Mouse (Mus musculus) Patski (cell line): ENCODE results near the gene Aasdh. TPM values are rescaled to one million over a fixed set of nuclear protein-coding genes. Genes with fewer than 3 reads are reported as not detected.

Experiments
- ATAC-seq: fragments of 100-300 bp; one replicate; pipeline ENCODE4 v1.8.0; 2021
- CTCF ChIA-PET: fragments of 350-600 bp; sonication (Branson Sonifier 250); formaldehyde crosslinking; loops from one replicate; lab custom pipeline; 2022; ENCODE audit warnings: inconsistent platforms; lab: Charles Lee
- POLR2A ChIA-PET: fragments of 350-600 bp; sonication (Branson Sonifier 250); formaldehyde crosslinking; loops from one replicate; lab custom pipeline; 2022; ENCODE audit warnings: antibody characterized with exemption, inconsistent platforms; lab: Charles Lee
- DNase-seq: peaks from one replicate; pipeline ENCODE4 v3.0.0-alpha.2; 2011; ENCODE audit warnings: low read depth, low spot score
- H3K27me3 ChIP-seq: fragments of 371-371 bp; one replicate; pipeline ENCODE4 v1.5.1; 2021
- CTCF ChIP-seq: fragments of 100-300 bp; IDR thresholded peaks from one replicate; pipeline ENCODE4 v1.5.1; 2021
- in situ Hi-C: fragments of 300-500 bp; cut with MboI; formaldehyde crosslinking; loops from 3 replicates; pipeline ENCODE4 v1.11.1; 2018; ENCODE audit warnings: low pct_unique_long_range_greater_than_20kb, mixed read lengths
- polyA plus RNA-seq: library from polyadenylated mRNA; unstranded; gene quantifications from one replicate; pipeline ENCODE4 v1.2.3, GENCODE M21; 2021

Aasdh gene
- polyA plus RNA-seq, 1 experiment from 2014 or later: 17.1 TPM

- no peak for TF ChIP-seq CTCF
- ATAC-seq: no peak
- H3K27me3 ChIP-seq: no peaks in the 10 kb centered on the region
- DNase-seq: no peak
- ChIA-PET POLR2A (no interaction called here), CTCF (interaction anchor here (0.7 to 3.2 kb wide), 5 partner anchors 13 to 39 kb away, joined by 3 to 13 read pairs (median 3); no protein-coding TSS in a partner anchor)
- in situ Hi-C loops: no loop called here
Measured at GRCm38 (mm10) chr5:76947142-76947541, 41.8 kb upstream of the Aasdh start.

DNA sequence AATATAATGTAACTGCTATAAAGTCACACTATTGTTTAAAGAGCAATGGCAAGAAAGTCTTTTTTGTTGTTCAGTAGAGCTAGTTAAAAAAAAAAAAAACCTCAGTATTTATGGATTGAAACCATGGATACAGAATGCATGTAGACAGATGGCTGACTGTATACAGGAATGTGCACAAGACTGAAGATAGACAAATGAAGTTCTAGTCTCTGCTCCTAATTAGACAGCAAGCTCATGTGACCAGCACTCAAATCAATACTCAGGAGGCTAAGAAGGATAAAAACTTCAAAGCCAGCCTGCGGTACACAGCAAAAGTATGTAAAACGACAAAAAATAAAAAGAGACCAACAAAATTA is 40.3 kb upstream of the Aasdh start:
- CTCF ChIA-PET: interaction anchor here (1.1 to 3.2 kb wide), 7 partner anchors 12 to 38 kb away, joined by 3 to 21 read pairs (median 3); no protein-coding TSS in a partner anchor
- DNase-seq (no peak), ATAC-seq (no peak)
- POLR2A ChIA-PET: interaction anchor here (1.6 kb wide), 1 partner anchor 15 kb away, joined by 5 read pairs; no protein-coding TSS in a partner anchor
- no peaks in the 10 kb centered on the region for H3K27me3 ChIP-seq
- TF ChIP-seq CTCF: no peak
- in situ Hi-C loops: no loop called here

GRCm38 (mm10) chr5:76944965-76945677 is 39.8 kb upstream of the Aasdh start:
- in situ Hi-C loops: no loop called here
- DNase-seq (no peak), ATAC-seq (no peak)
- no peaks in the 10 kb centered on the region for H3K27me3 ChIP-seq
- ChIA-PET CTCF (interaction anchor here (1.1 to 3.2 kb wide), 7 partner anchors 13 to 37 kb away, joined by 3 to 21 read pairs (median 3); no protein-coding TSS in a partner anchor), POLR2A (interaction anchor here (1.6 kb wide), 1 partner anchor 15 kb away, joined by 5 read pairs; no protein-coding TSS in a partner anchor)
- TF ChIP-seq CTCF: no peak

- no peak for TF ChIP-seq CTCF
- ChIA-PET POLR2A (interaction anchor here (1.4 to 1.9 kb wide), 3 partner anchors 9 to 19 kb away, joined by 6 read pairs; partner anchors contain the start of genes Paics and Ppat), CTCF (interaction anchor here (1.4 to 5.3 kb wide), 3 partner anchors 8 to 20 kb away, joined by 8 to 49 read pairs (median 23); partner anchors contain the start of genes Paics and Ppat)
- peak; percentile 76 for ATAC-seq
- in situ Hi-C loops: no loop called here
- H3K27me3 ChIP-seq: no peaks in the 10 kb centered on the region
- DNase-seq: no peak
Measured at GRCm38 (mm10) chr5:76942505-76942904, 37.2 kb upstream of the Aasdh start.

GRCm38 (mm10) chr5:76941975-76942374 is 36.7 kb upstream of the Aasdh start:
- ATAC-seq: no peak
- in situ Hi-C loops: no loop called here
- ChIA-PET POLR2A (interaction anchor here (1.4 to 1.9 kb wide), 2 partner anchors 9 to 14 kb away, joined by 6 read pairs; partner anchors contain the start of genes Paics and Ppat), CTCF (interaction anchor here (1.4 to 5.3 kb wide), 3 partner anchors 9 to 19 kb away, joined by 8 to 49 read pairs (median 23); partner anchors contain the start of genes Paics and Ppat)
- no peak for TF ChIP-seq CTCF
- no peaks in the 10 kb centered on the region for H3K27me3 ChIP-seq
- no peak for DNase-seq

- DNase-seq (no peak), ATAC-seq (no peak)
- H3K27me3 ChIP-seq: no peaks in the 10 kb centered on the region
- CTCF ChIA-PET: interaction anchor here (5.3 kb wide), 1 partner anchor 12 kb away, joined by 49 read pairs; no protein-coding TSS in a partner anchor
- TF ChIP-seq CTCF: no peak
- in situ Hi-C loops: no loop called here
- POLR2A ChIA-PET: no interaction called here
Measured at GRCm38 (mm10) chr5:76939717-76940116, 34.4 kb upstream of the Aasdh start.

DNA sequence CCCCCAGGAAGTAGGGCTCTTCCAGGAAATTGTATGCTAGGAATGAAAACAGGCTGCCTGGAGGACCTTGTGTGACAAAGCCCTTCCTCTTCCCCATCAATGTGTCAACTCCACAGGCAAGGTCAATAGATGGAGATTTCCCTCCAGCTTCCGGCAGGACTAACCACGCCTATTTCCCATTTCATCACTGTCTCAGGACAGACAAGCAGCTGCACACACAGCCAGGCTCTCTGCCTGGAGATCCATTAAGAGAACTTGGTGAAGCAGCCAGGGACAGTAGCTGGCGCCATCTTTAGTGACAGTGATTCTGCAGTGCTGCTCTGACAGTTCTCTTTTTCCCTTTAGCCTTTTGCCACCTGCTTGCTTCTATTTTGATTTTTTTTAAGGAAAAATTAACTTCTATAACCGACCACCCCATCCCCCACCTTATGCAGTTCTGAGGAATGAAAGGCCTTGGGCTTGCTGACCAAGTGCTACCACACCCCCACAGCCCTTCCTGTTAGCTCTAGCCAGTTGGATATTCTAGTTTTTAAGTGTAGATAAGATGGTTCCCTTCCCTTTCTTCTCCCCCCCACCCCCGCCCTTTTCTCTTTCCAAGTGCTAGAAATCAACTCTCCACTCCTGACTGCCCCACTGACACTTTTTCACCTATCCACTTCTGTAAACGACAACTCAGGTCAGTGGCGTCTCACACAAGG is 24.0 kb upstream of the Aasdh start:
- H3K27me3 ChIP-seq: no peaks in the 10 kb centered on the region
- ChIA-PET CTCF (interaction anchor here (0.8 to 6.3 kb wide), 4 partner anchors 12 to 343 kb away, joined by 3 to 49 read pairs (median 12); partner anchors contain the start of gene Paics), POLR2A (interaction anchor here (0.6 kb wide), 1 partner anchor 25 kb away, joined by 3 read pairs; no protein-coding TSS in a partner anchor)
- DNase-seq (no peak), ATAC-seq (no peak)
- TF ChIP-seq CTCF: no peak
- in situ Hi-C loops: no loop called here

- no peak for DNase-seq
- ATAC-seq: peak; percentile 52
- ChIA-PET CTCF (interaction anchor here (1.2 to 6.3 kb wide), 6 partner anchors 12 to 36 kb away, joined by 3 to 49 read pairs (median 12); partner anchors contain the start of gene Paics), POLR2A (interaction anchor here (2.1 to 2.7 kb wide), 2 partner anchors 14 to 22 kb away, joined by 6 to 8 read pairs; partner anchors contain the start of genes Paics and Ppat)
- in situ Hi-C loops: no loop called here
- no peaks in the 10 kb centered on the region for H3K27me3 ChIP-seq
- no peak for TF ChIP-seq CTCF
Measured at GRCm38 (mm10) chr5:76928124-76928832, 23.0 kb upstream of the Aasdh start.

GRCm38 (mm10) chr5:76924296-76924695 is 19.0 kb upstream of the Aasdh start:
- in situ Hi-C loops: no loop called here
- TF ChIP-seq CTCF: no peak
- CTCF ChIA-PET: interaction anchor here (1.5 to 3.5 kb wide), 4 partner anchors 18 to 51 kb away, joined by 3 to 23 read pairs (median 15); partner anchors contain the start of genes Paics and Ppat
- POLR2A ChIA-PET: interaction anchor here (1.8 to 3.1 kb wide), 2 partner anchors 19 to 26 kb away, joined by 6 to 18 read pairs; partner anchors contain the start of genes Paics and Ppat
- DNase-seq (no peak), ATAC-seq (no peak)
- H3K27me3 ChIP-seq: no peaks in the 10 kb centered on the region
